ENCODE assay signal across 9 mouse cellular contexts in the genomic region with DNA sequence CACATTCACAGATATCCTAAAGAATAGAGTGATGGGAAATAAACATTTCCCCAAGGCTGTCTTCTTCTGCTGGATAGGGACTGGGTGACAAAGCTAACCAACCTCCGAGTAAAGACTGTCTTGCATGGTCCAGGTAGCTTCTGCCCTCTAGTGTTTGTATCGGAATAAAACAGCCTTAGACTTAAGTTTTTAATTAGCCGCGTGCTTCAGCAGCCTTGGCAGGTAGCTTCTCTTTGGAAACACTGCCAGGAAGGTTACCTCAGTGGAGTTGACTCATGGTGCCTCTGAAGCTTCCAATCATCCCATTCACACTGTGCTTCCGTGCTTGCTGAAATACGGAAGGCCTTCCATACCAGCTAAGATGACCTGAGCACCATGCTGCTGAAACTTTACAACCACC.
DNase-seq lines count a peak whose midpoint lies in the region; TF ChIP-seq lines count a peak whose summit lies in the region.
"Had no signal": no experiment of that assay in that cellular context is flagged by ENCODE, and none has a peak within 500 bp of the region (broad histone marks: within the 10 kb centered on the region; RNA-seq: fewer than 3 reads in every experiment).

No protein-coding gene starts in this region.

- DNase-seq in layer of hippocampus, adult 11-12 months (ENCODE audit: low spot score), result peak; percentile 63
- DNase-seq in layer of hippocampus, postnatal 25 days (ENCODE audit: extremely low spot score in 1 of 2, low spot score in 1 of 2), result no peak
- DNase-seq in brain, embryonic 18.5 days (ENCODE audit: low read depth, low spot score), result peak; percentile 69
- DNase-seq in fibroblast of lung, adult 2 months (ENCODE audit: low read depth), result peak; percentile 33
- peak; percentile 32 for DNase-seq in kidney, postnatal 10 days
- DNase-seq in naive thymus-derived CD4-positive, alpha-beta T cell, adult 2 months (ENCODE audit: low read depth), result peak; percentile 58
- DNase-seq in natural killer cell, adult 2 months (ENCODE audit: low spot score in 2 of 2), result no peak

- no peaks in the 10 kb centered on the region for H3K4me1 ChIP-seq in E14TG2a.4 (replicated peaks; ENCODE audit: low read depth, low read length)
- H3K4me1 ChIP-seq: lung, embryonic 15.5 days had no signal

- H3K36me3 ChIP-seq in E14TG2a.4 (ENCODE audit: insufficient read depth, low read length), result no peaks in the 10 kb centered on the region
- H3K36me3 ChIP-seq: lung, embryonic 15.5 days had no signal

- no peaks in the 10 kb centered on the region for H3K27me3 ChIP-seq in E14TG2a.4 (ENCODE audit: insufficient read depth, low read length)
- H3K27me3 ChIP-seq: lung, embryonic 15.5 days had no signal

- peak; percentile 52 for TF ChIP-seq CTCF in E14TG2a.4 (conservative IDR thresholded peaks at IDR 0.05; ENCODE audit: low read length)

- no peaks in the 10 kb centered on the region for H3K9me3 ChIP-seq in E14TG2a.4 (ENCODE audit: low read length)
- H3K9me3 ChIP-seq: lung, embryonic 15.5 days had no signal

- H3K4me3 ChIP-seq in E14TG2a.4 (replicated peaks; ENCODE audit: low read length), result no peak overlapping the region
- H3K4me3 ChIP-seq: lung, embryonic 15.5 days had no signal

Comparison
In these comparisons a context has a peak if more than half of its experiments do, and no peak if none do; other contexts are left out.
1. DNase-seq: peak in layer of hippocampus, adult 11-12 months (single experiment), brain, embryonic 18.5 days (single experiment), fibroblast of lung, adult 2 months (single experiment), kidney, postnatal 10 days (single experiment) and naive thymus-derived CD4-positive, alpha-beta T cell, adult 2 months (single experiment); none in layer of hippocampus, postnatal 25 days (0 of 2) and natural killer cell, adult 2 months (0 of 2).